In the genomic region with DNA sequence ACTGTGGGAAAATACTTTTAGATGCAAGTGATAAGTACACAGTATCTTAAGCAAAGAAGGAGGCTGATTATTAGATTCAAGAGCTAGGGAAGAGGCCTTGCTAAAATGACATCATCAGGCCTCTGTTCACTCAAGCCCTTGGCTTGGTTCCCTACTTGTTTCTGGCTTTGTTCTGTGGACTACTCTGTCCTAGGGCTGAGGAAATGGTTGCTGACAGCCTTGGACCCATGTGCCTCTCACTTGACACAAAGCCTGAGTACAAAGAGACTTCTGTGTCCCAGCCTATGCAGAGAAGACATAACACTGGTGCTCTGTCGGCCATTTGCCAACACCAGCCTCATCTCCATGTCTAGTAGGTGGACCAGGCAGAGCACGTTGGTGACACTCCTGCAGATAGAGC, we compare ENCODE assay signal across 13 mouse cellular contexts.
A peak's percentile ranks its signal among the peaks of the same experiment; 100 is the strongest.
DNase-seq lines count a peak whose midpoint lies in the region; ATAC-seq lines count a peak whose summit lies in the region.
"Had no signal": no experiment of that assay in that cellular context is flagged by ENCODE, and none has a peak within 500 bp of the region (broad histone marks: within the 10 kb centered on the region; RNA-seq: fewer than 3 reads in every experiment).

No protein-coding gene starts in this region.

- ATAC-seq in CD4-positive, CD25-positive, alpha-beta regulatory T cell, adult 4 months: no peak
- ATAC-seq: forebrain, postnatal 0 days; midbrain, embryonic 13.5 days had no signal

- H3K4me3 ChIP-seq in heart, embryonic 10.5 days: no peak overlapping the region
- H3K4me3 ChIP-seq: kidney, embryonic 15.5 days; liver, embryonic 15.5 days; midbrain, embryonic 13.5 days had no signal

- no peaks in the 10 kb centered on the region for H3K36me3 ChIP-seq in heart, embryonic 10.5 days
- H3K36me3 ChIP-seq: kidney, embryonic 15.5 days; liver, embryonic 15.5 days; midbrain, embryonic 13.5 days had no signal

- WGBS in heart, embryonic 10.5 days: 65% methylated on average over 2 of the region's 2 CpGs

- no peaks in the 10 kb centered on the region for H3K9me3 ChIP-seq in heart, embryonic 10.5 days
- H3K9me3 ChIP-seq: kidney, embryonic 15.5 days; liver, embryonic 15.5 days; midbrain, embryonic 13.5 days had no signal

- DNase-seq in heart, adult 18-20 months: peak; percentile 56 to 74
- no peak for DNase-seq in heart, embryonic 10.5 days (ENCODE audit: low spot score)
- DNase-seq in lung, postnatal 25 days (ENCODE audit: low spot score): peak; percentile 20
- no peak for DNase-seq in lung, postnatal 4 days
- DNase-seq in gastrocnemius, postnatal 14 days: peak; percentile 9
- DNase-seq in heart, postnatal 4 days: peak; percentile 31
- no peak for DNase-seq in c-Kit-positive CD71-positive TER-119-positive erythroid progenitor cells, embryonic 14.5 days (ENCODE audit: low spot score)
- DNase-seq: forebrain, postnatal 0 days; right cerebral cortex, postnatal 4 days had no signal

- no peak overlapping the region for H3K27ac ChIP-seq in heart, embryonic 10.5 days
- H3K27ac ChIP-seq: kidney, embryonic 15.5 days; liver, embryonic 15.5 days; midbrain, embryonic 13.5 days had no signal

- H3K4me1 ChIP-seq in heart, embryonic 10.5 days: peaks cover 8% of the 10 kb centered on the region; the same call in 1 of the 2 replicates
- H3K4me1 ChIP-seq: kidney, embryonic 15.5 days; liver, embryonic 15.5 days; midbrain, embryonic 13.5 days had no signal

- H3K27me3 ChIP-seq in heart, embryonic 10.5 days (ENCODE audit: insufficient read depth, poor library complexity, severe bottlenecking): no peaks in the 10 kb centered on the region
- H3K27me3 ChIP-seq: kidney, embryonic 15.5 days; liver, embryonic 15.5 days; midbrain, embryonic 13.5 days had no signal

- intact Hi-C loops in gastrocnemius, postnatal 14 days (cut with DNase I; ENCODE audit: low total_unique reads): no loop called here

Comparison
In these comparisons a context has a peak if more than half of its experiments do, and no peak if none do; other contexts are left out.
1. DNase-seq: peak in heart, adult 18-20 months (2 of 2), lung, postnatal 25 days (single experiment), gastrocnemius, postnatal 14 days (single experiment) and heart, postnatal 4 days (single experiment); none in heart, embryonic 10.5 days (single experiment), lung, postnatal 4 days (0 of 2) and c-Kit-positive CD71-positive TER-119-positive erythroid progenitor cells, embryonic 14.5 days (single experiment).